Mouse (Mus musculus) MEL (cell line): ENCODE measurements at regions not wholly inside any gene's neighbourhood (a gene's known extent, or its start where the extent isn't known, plus 50 kb on each side); places are given as distances from the start of the nearest gene placed in this dataset.

Source experiments
- DNase-seq: peaks from one replicate; pipeline ENCODE4 v3.0.0; 2011; ENCODE audit warnings: low read depth, low spot score
- H3K27ac ChIP-seq: 2 replicates; pipeline ENCODE4 v1.5.1; 2012; ENCODE audit warnings: low read depth, mild to moderate bottlenecking, control low read depth, low read length, moderate library complexity; ENCODE audit not compliant: control insufficient read depth
- H3K27me3 ChIP-seq, 2 experiments: fragments of 150-350 bp in 1 of 2; sonication (generic) in 1 of 2; 2 replicates each; pipeline ENCODE4 v1.6.1; 2012; ENCODE audit warnings: low read length in 2 of 2, mild to moderate bottlenecking in 2 of 2, improper control_type of control experiment in 1 of 2, moderate library complexity in 1 of 2; ENCODE audit not compliant: insufficient read depth in 2 of 2, control insufficient read depth in 1 of 2
- H3K36me3 ChIP-seq, 2 experiments: 2 replicates each; pipeline ENCODE4 v1.6.1; 2012 to 2014; ENCODE audit warnings: low read length in 2 of 2, improper control_type of control experiment in 1 of 2, inconsistent platforms in 1 of 2, mild to moderate bottlenecking in 1 of 2; ENCODE audit not compliant: insufficient read depth in 2 of 2, control insufficient read depth in 1 of 2
- H3K4me1 ChIP-seq, 2 experiments: fragments of 150-350 bp in 1 of 2; sonication (generic) in 1 of 2; 2 replicates each; pipeline ENCODE4 v1.6.1; 2012; ENCODE audit warnings: low read length in 2 of 2, improper control_type of control experiment in 1 of 2, mild to moderate bottlenecking in 1 of 2; ENCODE audit not compliant: insufficient read depth in 2 of 2, control insufficient read depth in 1 of 2
- H3K4me3 ChIP-seq, 2 experiments: fragments of 150-350 bp in 1 of 2; sonication (generic) in 1 of 2; 2 replicates each; pipeline ENCODE4 v1.5.1; 2012; ENCODE audit warnings: low read depth in 2 of 2, low read length in 2 of 2, mild to moderate bottlenecking in 2 of 2, moderate library complexity in 2 of 2, control low read depth in 1 of 2, improper control_type of control experiment in 1 of 2; ENCODE audit not compliant: control insufficient read depth in 1 of 2, insufficient read depth in 1 of 2
- H3K79me2 ChIP-seq: 2 replicates; pipeline ENCODE4 v1.6.1; 2012; ENCODE audit warnings: mild to moderate bottlenecking, low read length, moderate library complexity; ENCODE audit not compliant: control insufficient read depth, poor library complexity, insufficient read depth
- H3K9ac ChIP-seq: 2 replicates; pipeline ENCODE4 v1.6.1; 2012; ENCODE audit warnings: low read depth, mild to moderate bottlenecking, control low read depth, low read length, moderate library complexity; ENCODE audit not compliant: control insufficient read depth, poor library complexity, severe bottlenecking
- H3K9me3 ChIP-seq: fragments of 150-350 bp; sonication (generic); replicated peaks from 2 replicates; pipeline ENCODE4 v1.6.1; 2012; ENCODE audit warnings: mild to moderate bottlenecking, low read length, improper control_type of control experiment, moderate library complexity; ENCODE audit not compliant: insufficient read depth
- BHLHE40 ChIP-seq: IDR thresholded peaks from 2 replicates; pipeline ENCODE4 v1.6.1; 2012; ENCODE audit warnings: low read depth, mild to moderate bottlenecking, inconsistent platforms, low read length, improper control_type of control experiment, borderline replicate concordance
- CHD1 ChIP-seq: IDR thresholded peaks from 2 replicates; pipeline ENCODE4 v1.6.1; 2012; ENCODE audit warnings: low read depth, mild to moderate bottlenecking, inconsistent platforms, low read length, improper control_type of control experiment
- CHD2 ChIP-seq: IDR thresholded peaks from 2 replicates; pipeline ENCODE4 v1.6.1; 2011; ENCODE audit warnings: low read length, improper control_type of control experiment
- E2F4 ChIP-seq: IDR thresholded peaks from 2 replicates; pipeline ENCODE4 v1.6.1; 2011; ENCODE audit warnings: low read depth, low read length, improper control_type of control experiment, borderline replicate concordance
- ELF1 ChIP-seq: IDR thresholded peaks from 2 replicates; pipeline ENCODE4 v1.6.1; 2014; ENCODE audit warnings: low read depth, mild to moderate bottlenecking, inconsistent platforms, low read length, improper control_type of control experiment, moderate library complexity
- EP300 ChIP-seq, 2 experiments: IDR thresholded peaks; 2 replicates each; pipeline ENCODE4 v1.6.1; 2011; ENCODE audit warnings: improper control_type of control experiment in 2 of 2, low read length in 2 of 2, low read depth in 1 of 2, mild to moderate bottlenecking in 1 of 2
- GABPA ChIP-seq: IDR thresholded peaks from 2 replicates; pipeline ENCODE4 v1.6.1; 2012; ENCODE audit warnings: low read depth, mild to moderate bottlenecking, inconsistent platforms, low read length, improper control_type of control experiment, moderate library complexity
- GATA1 ChIP-seq: IDR thresholded peaks from 2 replicates; pipeline ENCODE4 v1.6.1; 2011; ENCODE audit warnings: low read depth, low read length, improper control_type of control experiment
- HCFC1 ChIP-seq: IDR thresholded peaks from 2 replicates; pipeline ENCODE4 v1.6.1; 2012; ENCODE audit warnings: low read depth, mild to moderate bottlenecking, inconsistent platforms, low read length, improper control_type of control experiment, moderate library complexity
- MAFK ChIP-seq: IDR thresholded peaks from 2 replicates; pipeline ENCODE4 v1.6.1; 2011; ENCODE audit warnings: low read depth, mild to moderate bottlenecking, low read length, improper control_type of control experiment, borderline replicate concordance
- MAX ChIP-seq: IDR thresholded peaks from 2 replicates; pipeline ENCODE4 v1.6.1; 2011; ENCODE audit warnings: low read length, improper control_type of control experiment
- MAZ ChIP-seq: IDR thresholded peaks from 2 replicates; pipeline ENCODE4 v1.6.1; 2012; ENCODE audit warnings: low read depth, mild to moderate bottlenecking, inconsistent platforms, low read length, improper control_type of control experiment
- MEF2A ChIP-seq: IDR thresholded peaks from 2 replicates; pipeline ENCODE4 v1.6.1; 2014; ENCODE audit warnings: low read depth, mild to moderate bottlenecking, inconsistent platforms, low read length, improper control_type of control experiment; ENCODE audit not compliant: poor library complexity, insufficient replicate concordance, severe bottlenecking; ENCODE audit errors: extremely low read depth
- MXI1 ChIP-seq: IDR thresholded peaks from 2 replicates; pipeline ENCODE4 v1.6.1; 2011; ENCODE audit warnings: mild to moderate bottlenecking, low read depth, low read length, improper control_type of control experiment
- MYB ChIP-seq: IDR thresholded peaks from 2 replicates; pipeline ENCODE4 v1.6.1; 2011; ENCODE audit warnings: mild to moderate bottlenecking, low read depth, low read length, improper control_type of control experiment
- MYC ChIP-seq: IDR thresholded peaks from 2 replicates; pipeline ENCODE4 v1.6.1; 2011; ENCODE audit warnings: low read depth, mild to moderate bottlenecking, low read length, improper control_type of control experiment, moderate library complexity
- NELFE ChIP-seq: IDR thresholded peaks from 2 replicates; pipeline ENCODE4 v1.6.1; 2011; ENCODE audit warnings: low read depth, low read length, improper control_type of control experiment
- NRF1 ChIP-seq: IDR thresholded peaks from 2 replicates; pipeline ENCODE4 v1.6.1; 2014; ENCODE audit warnings: low read depth, mild to moderate bottlenecking, inconsistent platforms, low read length, improper control_type of control experiment, moderate library complexity; ENCODE audit not compliant: poor library complexity, insufficient read depth, severe bottlenecking
- POLR2A ChIP-seq, 2 experiments: IDR thresholded peaks; 2 replicates each; pipeline ENCODE4 v1.6.1; 2011 to 2012; ENCODE audit warnings: low read length in 2 of 2, mild to moderate bottlenecking in 2 of 2, control low read depth in 1 of 2, improper control_type of control experiment in 1 of 2, low read depth in 1 of 2, moderate library complexity in 1 of 2; ENCODE audit not compliant: control insufficient read depth in 1 of 2, insufficient read depth in 1 of 2, poor library complexity in 1 of 2
- POLR2AphosphoS5 ChIP-seq: IDR thresholded peaks from 2 replicates; pipeline ENCODE4 v1.6.1; 2012; ENCODE audit warnings: low read depth, borderline replicate concordance, mild to moderate bottlenecking, inconsistent platforms, low read length, moderate library complexity, mixed read lengths
- RAD21 ChIP-seq: IDR thresholded peaks from 2 replicates; pipeline ENCODE4 v1.6.1; 2011; ENCODE audit warnings: mild to moderate bottlenecking, low read depth, low read length, improper control_type of control experiment
- TBP ChIP-seq: IDR thresholded peaks from 2 replicates; pipeline ENCODE4 v1.8.0; 2011; ENCODE audit warnings: low read depth, low read length, improper control_type of control experiment
- TCF12 ChIP-seq: IDR thresholded peaks from 2 replicates; pipeline ENCODE4 v1.6.1; 2014; ENCODE audit warnings: low read depth, mild to moderate bottlenecking, inconsistent platforms, low read length, improper control_type of control experiment, moderate library complexity
- ZNF384 ChIP-seq: IDR thresholded peaks from 2 replicates; pipeline ENCODE4 v1.6.1; 2012; ENCODE audit warnings: low read depth, mild to moderate bottlenecking, inconsistent platforms, low read length, improper control_type of control experiment

- Histone ChIP-seq H3K79me2 (no peaks in the 10 kb centered on the region), H3K27me3 (peaks cover 0 to 2% of the 10 kb centered on the region in 2 experiments; a peak in 2 of 4 replicates), H3K27ac (no peak overlapping the region), H3K4me3 (no peak overlapping the region), H3K36me3 (no peaks in the 10 kb centered on the region), H3K9ac (no peak overlapping the region), H3K4me1 (no peaks in the 10 kb centered on the region), H3K9me3 (no peaks in the 10 kb centered on the region)
- no peak for TF ChIP-seq MXI1
- TF ChIP-seq TCF12: peak; percentile 13; the same call in 1 of the 2 replicates
- no peak for TF ChIP-seq GABPA
- TF ChIP-seq MAX: no peak
- TF ChIP-seq EP300 (IDR thresholded peaks at IDR 0.05; ENCODE audit: low read depth in 1 of 2, low read length in 2 of 2): peak in 1 of 2 experiments; percentile 16; a peak in 1 of 4 replicates
- TF ChIP-seq RAD21: no peak
- no peak for TF ChIP-seq ZNF384
- no peak for TF ChIP-seq E2F4
- no peak for TF ChIP-seq MYC
- TF ChIP-seq CHD2: no peak
- no peak for DNase-seq
Measured at GRCm38 (mm10) chr13:111975549-111975948, 166.8 kb upstream of the Map3k1 start.

DNA sequence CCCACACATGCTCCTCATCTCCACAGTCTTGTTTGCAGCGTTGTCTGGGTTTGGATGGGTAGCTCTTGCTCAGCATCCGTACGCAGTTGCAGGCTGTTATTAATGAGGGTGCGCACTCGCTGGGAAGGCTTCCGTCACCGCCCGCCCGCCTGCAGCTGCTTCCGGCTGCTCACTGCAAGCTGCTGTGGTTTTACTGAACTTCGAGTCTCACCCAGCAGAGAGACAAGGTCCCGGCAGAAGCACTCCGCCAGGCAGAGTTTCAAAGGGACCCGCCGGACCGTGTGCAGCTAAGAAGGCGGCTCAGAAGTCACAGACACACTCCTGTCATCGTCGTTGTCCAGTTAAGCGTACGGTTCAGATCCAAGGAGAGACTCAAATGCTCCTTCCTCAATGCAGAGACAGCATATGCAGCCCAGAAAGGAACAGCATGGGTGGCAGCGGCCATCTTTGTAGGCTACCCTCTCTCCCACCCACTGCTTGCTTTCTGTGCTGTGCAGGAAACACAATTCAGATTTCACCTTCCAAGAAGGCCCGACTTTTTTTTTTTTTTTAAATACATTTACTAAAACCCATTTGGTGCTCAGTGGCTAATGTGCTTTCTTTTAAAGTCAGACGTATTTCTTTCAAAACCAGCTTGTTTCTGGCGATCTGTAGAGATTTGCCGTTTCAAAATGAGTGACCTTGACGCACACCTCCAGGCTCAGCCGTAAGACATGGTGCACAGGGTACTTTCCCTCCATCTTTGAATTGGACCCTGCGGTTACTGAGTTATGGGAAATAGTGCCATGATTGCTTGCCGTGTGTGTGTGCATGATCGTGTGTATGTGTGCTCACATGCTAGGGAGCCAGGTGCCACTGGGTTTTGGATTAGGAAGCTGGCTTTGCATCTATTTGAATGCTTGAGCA, 169.2 kb upstream of the Map3k1 start:
- Histone ChIP-seq H3K4me3 (no peak overlapping the region), H3K27me3 (no peaks in the 10 kb centered on the region), H3K27ac (no peak overlapping the region), H3K36me3 (no peaks in the 10 kb centered on the region), H3K4me1 (no peaks in the 10 kb centered on the region), H3K79me2 (no peaks in the 10 kb centered on the region), H3K9ac (no peak overlapping the region), H3K9me3 (no peaks in the 10 kb centered on the region)
- DNase-seq: no peak
- TF ChIP-seq POLR2AphosphoS5: no peak
- TF ChIP-seq TBP: no peak
- TF ChIP-seq NELFE: no peak

DNA sequence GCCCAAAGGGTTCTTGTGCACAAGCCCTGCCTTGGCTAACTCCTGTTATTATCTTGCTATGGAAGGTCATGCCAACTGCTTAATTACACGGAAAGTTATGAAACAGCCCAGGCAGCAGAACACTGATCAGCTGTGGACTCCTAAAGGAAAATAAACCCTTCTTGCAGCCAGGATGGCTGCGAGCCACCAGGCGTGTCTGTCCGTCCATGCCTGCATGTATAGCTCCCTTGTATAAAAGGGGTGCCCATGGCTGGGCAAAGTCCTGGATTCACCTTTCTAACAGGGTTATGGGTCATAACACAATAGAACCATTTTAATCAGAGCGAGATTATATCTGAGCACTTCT, 169.9 kb upstream of the Map3k1 start:
- Histone ChIP-seq H3K4me1 (no peaks in the 10 kb centered on the region), H3K4me3 (no peak overlapping the region), H3K27me3 (no peaks in the 10 kb centered on the region), H3K9me3 (no peaks in the 10 kb centered on the region), H3K79me2 (no peaks in the 10 kb centered on the region), H3K9ac (no peak overlapping the region), H3K27ac (no peak overlapping the region), H3K36me3 (no peaks in the 10 kb centered on the region)
- TF ChIP-seq MEF2A: no peak
- no peak for TF ChIP-seq POLR2A (IDR thresholded peaks at IDR 0.05; ENCODE audit: control insufficient read depth in 1 of 2, insufficient read depth in 1 of 2, low read depth in 1 of 2, low read length in 2 of 2, poor library complexity in 1 of 2)
- TF ChIP-seq POLR2AphosphoS5: no peak
- TF ChIP-seq CHD2: no peak
- TF ChIP-seq MAFK: no peak
- TF ChIP-seq MYC: no peak
- no peak for TF ChIP-seq MAZ
- TF ChIP-seq EP300 (IDR thresholded peaks at IDR 0.05; ENCODE audit: low read depth in 1 of 2, low read length in 2 of 2): no peak
- no peak for TF ChIP-seq HCFC1
- TF ChIP-seq CHD1: no peak
- TF ChIP-seq NRF1: no peak
- TF ChIP-seq ELF1: no peak
- TF ChIP-seq MYB: no peak
- TF ChIP-seq GATA1: no peak
- TF ChIP-seq BHLHE40: no peak
- DNase-seq: no peak
